Mouse (Mus musculus): ENCODE measurements around the gene Sult1c1. TPM values are rescaled to one million over a fixed set of nuclear protein-coding genes. Genes with fewer than 3 reads are reported as not detected.
"Not testable (repeated sequence)": the region's sequence is repeated elsewhere in the genome, so short reads cannot be mapped to it uniquely, and the experiment has no call there.

The Sult1c1 gene
- polyA plus RNA-seq (2015; fragmentation: Nextera tagmentation; extraction: Ambion mirVana) = not detected in 2 replicates

DNA sequence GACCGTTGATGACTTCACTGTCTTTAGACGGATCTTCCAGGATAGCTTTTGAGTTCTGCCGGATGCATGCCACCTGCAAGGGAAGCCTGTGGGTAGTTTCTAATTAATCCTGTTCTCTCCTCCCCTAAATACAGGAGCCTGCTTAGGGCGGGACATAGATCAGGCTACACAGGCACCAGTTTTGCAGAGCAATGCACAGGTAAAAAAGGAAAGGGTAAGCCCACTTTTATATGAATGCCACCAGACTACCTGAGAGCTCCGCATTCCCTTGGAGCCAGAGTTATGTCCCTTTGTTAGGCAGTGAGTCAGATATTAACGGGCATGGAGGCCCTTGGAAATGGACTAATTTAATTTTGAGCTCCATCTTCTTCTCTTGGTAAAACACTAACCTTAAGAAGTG is at the start of gene Sult1c1:
Gene Sult1c1, minus strand, starts transcription at position 101 of the 400 bp plus-strand sequence.
- no peak for ATAC-seq (ENCODE audit: low read depth)
- Histone ChIP-seq H3K27ac (replicated peaks) (no peak within 1 kb of the TSS), H3K9me3 (no peaks in the 10 kb centered on the region), H3K9ac (no peak within 1 kb of the TSS), H3K4me2 (no peak within 1 kb of the TSS), H3K36me3 (no peaks in the 10 kb centered on the region), H3K27me3 (no peaks in the 10 kb centered on the region), H3K4me3 (no peak within 1 kb of the TSS), H3K4me1 (replicated peaks) (no peaks in the 10 kb centered on the region)
- WGBS = 90% methylated on average over 6 of the region's 6 CpGs

DNA sequence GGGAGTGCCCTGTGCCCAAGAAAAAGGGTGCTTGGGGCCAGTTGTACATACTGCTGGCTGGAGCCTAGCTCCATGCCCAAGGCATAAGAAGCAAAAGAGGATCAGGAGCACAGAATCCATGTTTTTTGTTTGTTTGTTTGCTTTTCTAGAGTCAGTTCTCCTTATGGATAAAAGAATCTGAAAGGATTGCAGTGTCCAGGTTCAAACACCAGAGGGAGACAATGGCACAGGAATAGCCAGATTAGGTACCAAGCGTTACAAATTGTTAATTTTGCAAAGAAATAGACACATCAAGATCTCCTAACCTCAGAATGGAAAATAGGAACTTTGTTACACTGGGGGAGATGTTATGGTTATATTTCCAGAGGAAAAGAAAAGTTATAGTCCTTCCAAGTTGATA is 23.7 kb upstream of the Sult1c1 start:
- Histone ChIP-seq H3K4me3 (no peak overlapping the region), H3K4me1 (replicated peaks) (no peaks in the 10 kb centered on the region), H3K9ac (no peak overlapping the region), H3K27me3 (no peaks in the 10 kb centered on the region), H3K36me3 (no peaks in the 10 kb centered on the region), H3K4me2 (no peak overlapping the region), H3K9me3 (no peaks in the 10 kb centered on the region), H3K27ac (replicated peaks) (no peak overlapping the region)
- no peak for ATAC-seq (ENCODE audit: low read depth)
- 18% methylated on average over 1 of the region's 1 CpGs for WGBS

DNA sequence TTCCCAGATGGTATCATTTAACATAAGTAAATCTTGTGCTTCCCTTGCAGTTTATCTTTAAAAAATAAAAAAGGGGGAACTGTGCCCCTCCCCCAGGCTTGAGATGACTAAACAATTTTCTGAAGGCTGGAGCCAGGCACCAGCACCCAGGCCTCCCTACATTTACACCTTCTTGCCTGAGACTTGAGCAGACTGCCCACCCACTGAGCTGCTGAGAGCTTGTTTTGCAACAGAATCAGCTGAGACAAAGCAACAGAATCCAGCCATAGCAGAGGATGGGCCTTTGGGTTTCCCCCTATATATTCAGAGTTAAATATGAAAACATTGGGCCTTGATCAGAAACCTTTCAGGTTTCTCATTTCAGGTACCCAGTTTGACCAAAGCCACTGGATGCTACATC is 20.7 kb upstream of the Sult1c1 start:
- Histone ChIP-seq H3K9ac (no peak overlapping the region), H3K36me3 (no peaks in the 10 kb centered on the region), H3K4me3 (no peak overlapping the region), H3K4me2 (no peak overlapping the region), H3K4me1 (replicated peaks) (no peaks in the 10 kb centered on the region), H3K27me3 (no peaks in the 10 kb centered on the region), H3K9me3 (no peaks in the 10 kb centered on the region), H3K27ac (replicated peaks) (no peak overlapping the region)
- no peak for ATAC-seq (ENCODE audit: low read depth)

DNA sequence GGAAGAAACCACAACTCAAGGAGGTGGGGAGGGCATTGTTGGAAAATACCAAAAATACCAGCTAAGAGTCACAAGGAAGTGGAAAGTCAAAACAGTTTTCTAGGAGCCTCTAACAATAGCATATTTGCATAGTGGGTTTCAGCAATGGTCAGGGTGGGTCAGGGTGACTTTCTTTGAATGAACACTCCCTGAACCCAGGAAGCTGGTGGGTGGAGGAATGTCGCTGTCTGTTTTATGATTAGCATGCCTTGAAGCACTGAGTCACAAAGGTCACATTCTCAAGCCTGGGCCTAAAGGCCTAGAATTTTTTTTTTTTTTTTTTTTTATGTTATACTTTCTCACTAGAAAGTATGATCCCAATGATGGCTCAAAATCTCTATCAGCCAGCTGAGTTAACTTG is 20.1 kb upstream of the Sult1c1 start:
- not testable (repeated sequence) for ATAC-seq (ENCODE audit: low read depth); H3K9ac ChIP-seq; H3K27me3 ChIP-seq; H3K4me1 ChIP-seq (replicated peaks); H3K4me2 ChIP-seq; H3K27ac ChIP-seq (replicated peaks); H3K9me3 ChIP-seq; H3K4me3 ChIP-seq; H3K36me3 ChIP-seq
- 70% methylated on average over 1 of the region's 1 CpGs for WGBS

DNA sequence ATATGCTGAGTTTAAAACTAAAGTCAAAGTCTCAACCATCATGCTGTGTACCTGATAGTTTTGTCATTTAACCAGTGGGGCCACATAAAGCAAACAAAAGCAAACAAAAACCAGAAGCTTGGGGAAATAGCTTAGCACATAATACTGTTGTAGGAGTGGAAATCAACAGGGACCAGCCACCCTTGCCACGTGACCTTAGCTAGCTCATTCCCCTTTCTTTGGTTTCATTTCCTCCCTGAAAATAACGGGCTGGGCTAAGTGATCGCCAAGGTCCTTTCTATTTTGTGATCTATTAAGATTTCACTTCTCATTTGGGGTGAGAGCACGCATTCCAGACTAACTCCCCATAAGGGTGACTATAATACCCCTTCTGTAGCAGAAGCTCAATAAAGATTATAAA is 13.0 kb upstream of the Sult1c1 start:
- Histone ChIP-seq H3K9ac (no peak overlapping the region), H3K4me1 (replicated peaks) (no peaks in the 10 kb centered on the region), H3K36me3 (no peaks in the 10 kb centered on the region), H3K4me3 (no peak overlapping the region), H3K27me3 (no peaks in the 10 kb centered on the region), H3K27ac (replicated peaks) (no peak overlapping the region), H3K9me3 (no peaks in the 10 kb centered on the region), H3K4me2 (no peak overlapping the region)
- 88% methylated on average over 4 of the region's 4 CpGs for WGBS
- ATAC-seq (ENCODE audit: low read depth) = no peak

DNA sequence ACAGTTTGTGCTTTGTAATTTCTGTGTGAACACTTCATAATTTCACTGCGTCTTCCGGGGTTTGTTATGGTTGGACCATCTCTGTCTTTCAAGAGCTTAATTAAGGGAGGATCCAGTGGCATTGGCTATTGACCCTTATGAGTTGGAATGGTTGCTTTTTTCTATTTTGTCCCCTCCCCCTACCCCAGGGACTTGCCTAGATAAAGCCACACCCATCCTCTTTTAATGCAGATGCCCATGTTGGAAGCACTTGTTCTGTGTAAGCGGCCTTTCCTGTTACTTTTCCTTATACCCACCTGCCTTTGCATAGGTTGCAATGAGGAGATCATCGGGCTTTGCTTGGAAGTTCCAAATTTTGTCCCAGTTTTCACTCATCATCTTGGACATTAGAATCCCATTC is 16.9 kb downstream of the Sult1c1 start:
- Histone ChIP-seq H3K36me3 (no peaks in the 10 kb centered on the region), H3K4me3 (no peak overlapping the region)
- 88% methylated on average over 4 of the region's 4 CpGs for WGBS

DNA sequence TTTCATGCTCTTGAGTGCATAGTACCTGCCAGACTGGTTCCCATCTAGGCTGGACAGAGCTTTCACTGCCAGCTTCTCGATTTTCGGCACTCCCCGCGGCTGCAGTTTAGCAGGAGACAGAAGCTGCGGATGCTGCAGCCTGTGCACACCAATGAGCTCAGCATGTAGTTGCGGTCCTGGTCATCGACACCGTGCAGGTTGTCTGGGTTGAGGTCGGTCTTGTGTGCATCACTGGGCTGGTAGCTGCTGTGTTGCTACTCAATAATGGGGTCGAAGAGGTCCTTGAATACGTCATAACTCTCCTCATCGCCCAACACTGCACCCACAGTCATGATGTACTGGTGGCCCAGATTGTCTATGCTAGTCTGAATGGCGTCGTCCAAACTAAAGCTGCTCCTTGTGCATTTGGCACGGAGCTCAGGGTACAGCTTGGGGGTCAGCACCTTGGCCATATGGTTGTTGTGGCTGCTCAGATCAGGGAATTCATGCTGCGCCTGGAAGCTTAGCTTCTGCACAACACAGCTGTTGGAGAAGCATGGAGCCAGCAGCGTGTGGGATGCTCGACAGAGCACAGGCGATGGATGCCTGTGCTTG is 48.8 kb downstream of the Sult1c1 start:
- H3K27ac ChIP-seq (replicated peaks) = no peak overlapping the region
- no peak for ATAC-seq (ENCODE audit: low read depth)

More for the DNA sequence above, 16.9 kb downstream of the Sult1c1 start:
- H3K9ac ChIP-seq = no peak overlapping the region
- no peak overlapping the region for H3K27ac ChIP-seq (replicated peaks)
- H3K27me3 ChIP-seq = no peaks in the 10 kb centered on the region
- no peak for ATAC-seq (ENCODE audit: low read depth)
- H3K4me2 ChIP-seq = no peak overlapping the region
- H3K9me3 ChIP-seq = no peaks in the 10 kb centered on the region
- H3K4me1 ChIP-seq (replicated peaks) = no peaks in the 10 kb centered on the region

DNA sequence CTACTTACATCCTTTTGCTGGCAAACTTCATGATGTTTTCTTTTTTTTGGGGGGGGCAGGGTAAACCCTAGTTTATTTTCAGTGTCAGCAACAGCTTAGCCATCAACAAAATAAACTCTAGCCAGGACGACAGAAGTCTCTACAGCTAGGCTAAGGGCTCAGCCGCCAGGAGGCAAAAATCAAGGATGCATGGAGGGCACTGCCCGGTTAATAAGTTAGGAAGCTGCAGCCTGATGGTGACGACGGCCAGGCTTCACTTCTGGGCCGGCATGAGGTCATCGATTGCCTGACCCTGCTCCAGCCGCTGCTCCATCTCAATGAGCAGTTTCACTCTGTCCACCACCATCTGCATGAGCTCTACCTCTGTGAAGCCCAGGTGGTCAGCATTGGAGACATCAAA is 49.7 kb downstream of the Sult1c1 start:
- H3K36me3 ChIP-seq = no peaks in the 10 kb centered on the region
- no peaks in the 10 kb centered on the region for H3K9me3 ChIP-seq
- H3K4me2 ChIP-seq = no peak overlapping the region
- H3K27ac ChIP-seq (replicated peaks) = no peak overlapping the region
- H3K4me1 ChIP-seq (replicated peaks) = no peaks in the 10 kb centered on the region
- WGBS = 91% methylated on average over 8 of the region's 8 CpGs
- ATAC-seq (ENCODE audit: low read depth) = no peak
- H3K9ac ChIP-seq = no peak overlapping the region
- no peak overlapping the region for H3K4me3 ChIP-seq
- H3K27me3 ChIP-seq = no peaks in the 10 kb centered on the region

More for the DNA sequence above, 48.8 kb downstream of the Sult1c1 start:
- Histone ChIP-seq H3K27me3 (no peaks in the 10 kb centered on the region), H3K4me2 (no peak overlapping the region), H3K9me3 (no peaks in the 10 kb centered on the region), H3K36me3 (no peaks in the 10 kb centered on the region), H3K4me1 (replicated peaks) (no peaks in the 10 kb centered on the region), H3K9ac (no peak overlapping the region), H3K4me3 (no peak overlapping the region)
- 93% methylated on average over 19 of the region's 19 CpGs for WGBS

Other genes with a start within 250 kb of the Sult1c1 start
- not detected in 2 replicates for gene Sult1c2, start 144.3 kb downstream of the Sult1c1 start, polyA plus RNA-seq (2015; fragmentation: Nextera tagmentation; extraction: Ambion mirVana)

Measured in neural tube, embryonic 13.5 days (tissue).